Mouse (Mus musculus) lung, adult 2 months (tissue): ENCODE data around the gene Odc1. TPM values are rescaled to one million over a fixed set of nuclear protein-coding genes. Genes with fewer than 3 reads are reported as not detected.

ENCODE experiments used
- DNase-seq: peaks from one replicate; pipeline ENCODE4 v3.0.0; 2022
- H3K4me1 ChIP-seq: fragments of 200-500 bp; 2 replicates; pipeline ENCODE4 v1.6.1; 2011; ENCODE audit warnings: low read length; ENCODE audit not compliant: control insufficient read depth, insufficient read depth
- H3K4me3 ChIP-seq: fragments of 200-500 bp; replicated peaks from 2 replicates; pipeline ENCODE3; 2011; ENCODE audit warnings: low read depth, mild to moderate bottlenecking, control low read depth, low read length; ENCODE audit errors: extremely low read depth
- CTCF ChIP-seq: fragments of 200-500 bp; IDR thresholded peaks from 2 replicates; pipeline ENCODE4 v1.5.1; 2011; ENCODE audit warnings: mild to moderate bottlenecking, low read length, control low read depth; ENCODE audit not compliant: insufficient read depth
- POLR2A ChIP-seq: fragments of 200-500 bp; IDR thresholded peaks from 2 replicates; pipeline ENCODE4 v1.6.1; 2011; ENCODE audit warnings: low read depth, mild to moderate bottlenecking, control low read depth, low read length, borderline replicate concordance; ENCODE audit errors: extremely low read depth
- WGBS: fragments of 180-500 bp; shearing (Covaris S2); methylation state at CpG from one replicate; pipeline ENCODE4 v1.1.7; 2018; 5-methylcytosine and 5-hydroxymethylcytosine counted together
- polyA plus RNA-seq: library from polyadenylated mRNA; depleted of rRNA; stranded (reverse); fragments of >200 nt; gene quantifications from 2 replicates; pipeline ENCODE4 v1.2.3, GENCODE M21; 2012; rRNA removed

The Odc1 gene
- polyA plus RNA-seq, 1 experiment = 59.5 TPM

GRCm38 (mm10) chr12:17582406-17582805 is 37.8 kb downstream of the Odc1 start:
- 94% methylated on average over 4 of the region's 4 CpGs for WGBS
- Histone ChIP-seq H3K4me3 (no peak overlapping the region), H3K4me1 (no peaks in the 10 kb centered on the region)
- no peak for DNase-seq
- TF ChIP-seq CTCF = no peak
- TF ChIP-seq POLR2A = no peak

GRCm38 (mm10) chr12:17583860-17584259 is 39.3 kb downstream of the Odc1 start:
- WGBS = 46% methylated on average over 3 of the region's 3 CpGs
- TF ChIP-seq CTCF = no peak
- DNase-seq = no peak
- Histone ChIP-seq H3K4me1 (no peaks in the 10 kb centered on the region), H3K4me3 (no peak overlapping the region)

- WGBS = 68% methylated on average over 3 of the region's 3 CpGs
- no peak for DNase-seq
- Histone ChIP-seq H3K4me1 (no peaks in the 10 kb centered on the region), H3K4me3 (no peak overlapping the region)
- TF ChIP-seq POLR2A = no peak
- no peak for TF ChIP-seq CTCF
Measured at GRCm38 (mm10) chr12:17586011-17586410, 41.4 kb downstream of the Odc1 start.

- Histone ChIP-seq H3K4me1 (no peaks in the 10 kb centered on the region), H3K4me3 (no peak overlapping the region)
- no peak for TF ChIP-seq POLR2A
- no peak for TF ChIP-seq CTCF
- 86% methylated on average over 3 of the region's 3 CpGs for WGBS
- DNase-seq = no peak
Measured at GRCm38 (mm10) chr12:17588436-17588835, 43.8 kb downstream of the Odc1 start.

GRCm38 (mm10) chr12:17588906-17589612 is 44.5 kb downstream of the Odc1 start:
- TF ChIP-seq POLR2A = no peak
- TF ChIP-seq CTCF = no peak
- no peak for DNase-seq
- Histone ChIP-seq H3K4me1 (no peaks in the 10 kb centered on the region), H3K4me3 (no peak overlapping the region)
- WGBS = 89% methylated on average over 7 of the region's 7 CpGs

GRCm38 (mm10) chr12:17591249-17591648 is 46.7 kb downstream of the Odc1 start:
- 65% methylated on average over 4 of the region's 4 CpGs for WGBS
- Histone ChIP-seq H3K4me3 (no peak overlapping the region), H3K4me1 (no peaks in the 10 kb centered on the region)
- no peak for DNase-seq
- no peak for TF ChIP-seq POLR2A
- TF ChIP-seq CTCF = no peak

- DNase-seq = no peak
- TF ChIP-seq CTCF = no peak
- no peak for TF ChIP-seq POLR2A
- no peaks in the 10 kb centered on the region for H3K4me1 ChIP-seq
- no peak overlapping the region for H3K4me3 ChIP-seq
- 86% methylated on average over 2 of the region's 2 CpGs for WGBS
Measured at GRCm38 (mm10) chr12:17593956-17594355, 49.4 kb downstream of the Odc1 start.

GRCm38 (mm10) chr12:17594701-17595100 is 50.1 kb downstream of the Odc1 start:
- WGBS = 81% methylated on average over 4 of the region's 4 CpGs
- Histone ChIP-seq H3K4me3 (no peak overlapping the region), H3K4me1 (no peaks in the 10 kb centered on the region)
- TF ChIP-seq CTCF (no peak), POLR2A (no peak)
- no peak for DNase-seq

- no peaks in the 10 kb centered on the region for H3K4me1 ChIP-seq
- WGBS = 93% methylated on average over 1 of the region's 1 CpGs
- TF ChIP-seq POLR2A (no peak), CTCF (no peak)
- no peak for DNase-seq
- no peak overlapping the region for H3K4me3 ChIP-seq
Measured at GRCm38 (mm10) chr12:17595166-17595565, 50.6 kb downstream of the Odc1 start.

Other genes with a start within 250 kb of the Odc1 start
- gene Atp6v1c2, start 215.4 kb upstream of the Odc1 start, polyA plus RNA-seq = 42.8 and 55.3 TPM in 2 replicates
- gene Nol10, start 196.3 kb upstream of the Odc1 start, polyA plus RNA-seq = 2.5 and 3.7 TPM in 2 replicates
- gene Hpcal1, start 146.1 kb downstream of the Odc1 start, polyA plus RNA-seq = 188 and 222 TPM in 2 replicates